In genomic region chr11:69965271-69966005, GRCm38 (mm10) we compare ENCODE assay signal across 9 mouse cellular contexts. TPM values are rescaled to one million over a fixed set of nuclear protein-coding genes. Genes with fewer than 3 reads are reported as not detected.
DNase-seq lines count a peak whose midpoint lies in the region; ATAC-seq and TF ChIP-seq lines count a peak whose summit lies in the region.
"Had no signal": no experiment of that assay in that cellular context is flagged by ENCODE, and none has a peak within 500 bp of the region (broad histone marks: within the 10 kb centered on the region; RNA-seq: fewer than 3 reads in every experiment).

No protein-coding gene starts in this region.

- peak overlapping the region; percentile 90 for H3K4me2 ChIP-seq in heart, embryonic 16.5 days (ENCODE audit: low read depth, low read length)
- H3K4me2 ChIP-seq in hindbrain, embryonic 16.5 days (ENCODE audit: low read length) = peak overlapping the region; percentile 11
- peak overlapping the region; percentile 56 for H3K4me2 ChIP-seq in liver, embryonic 14.5 days (ENCODE audit: low read depth)
- peak overlapping the region; percentile 49 for H3K4me2 ChIP-seq in neural tube, embryonic 15.5 days

- TF ChIP-seq CTCF in liver, embryonic 14.5 days (IDR thresholded peaks at IDR 0.05; ENCODE audit: low read depth) = no peak

- WGBS in heart, embryonic 16.5 days = 2% methylated on average over 49 of the region's 49 CpGs
- WGBS in hindbrain, embryonic 16.5 days = 3% methylated on average over 49 of the region's 49 CpGs
- 4% methylated on average over 49 of the region's 49 CpGs for WGBS in liver, embryonic 14.5 days (ENCODE audit: insufficient replicate concordance)
- WGBS in neural tube, embryonic 15.5 days = 1% methylated on average over 48 of the region's 49 CpGs

- no peak for DNase-seq in heart, postnatal 14 days
- DNase-seq in liver, embryonic 14.5 days (ENCODE audit: low read depth in 3 of 3, low spot score in 3 of 3) = no peak
- DNase-seq in right cerebral cortex, postnatal 36 days (ENCODE audit: low spot score in 2 of 2) = no peak
- DNase-seq in gastrocnemius, postnatal 25 days = no peak
- no peak for DNase-seq in Muller cell, postnatal 12 days (ENCODE audit: inconsistent ontology term)

- peaks cover 18% of the 10 kb centered on the region for H3K4me1 ChIP-seq in heart, embryonic 16.5 days (ENCODE audit: control insufficient read depth, insufficient read depth, low read length)
- peaks cover 8% of the 10 kb centered on the region for H3K4me1 ChIP-seq in hindbrain, embryonic 16.5 days (ENCODE audit: control insufficient read depth, insufficient read depth, low read depth, low read length)
- H3K4me1 ChIP-seq in liver, embryonic 14.5 days (replicated peaks; ENCODE audit: control insufficient read depth in 2 of 2, insufficient read depth in 2 of 2, low read length in 1 of 2) = peaks cover 6 to 8% of the 10 kb centered on the region in 2 experiments; a peak in 2 of 4 replicates
- peaks cover 18% of the 10 kb centered on the region for H3K4me1 ChIP-seq in neural tube, embryonic 15.5 days

- H3K4me3 ChIP-seq in heart, embryonic 16.5 days (ENCODE audit: low read length) = peak overlapping the region; percentile 54
- peak overlapping the region; percentile 25; the same call in 1 of the 2 replicates for H3K4me3 ChIP-seq in hindbrain, embryonic 16.5 days (ENCODE audit: low read length)
- H3K4me3 ChIP-seq in liver, embryonic 14.5 days (ENCODE audit: insufficient read depth in 1 of 2, low read depth in 2 of 2, low read length in 2 of 2) = peak overlapping the region in 1 of 2 experiments; percentile 35; a peak in 1 of 4 replicates
- H3K4me3 ChIP-seq in neural tube, embryonic 15.5 days (replicated peaks) = peak overlapping the region; percentile 17; the same call in 1 of the 2 replicates

- intact Hi-C loops in heart, postnatal 14 days (cut with DNase I) = no loop called here

- H3K36me3 ChIP-seq in heart, embryonic 16.5 days (ENCODE audit: control insufficient read depth, insufficient read depth) = peaks cover 20% of the 10 kb centered on the region
- peaks cover 15% of the 10 kb centered on the region for H3K36me3 ChIP-seq in hindbrain, embryonic 16.5 days (ENCODE audit: control insufficient read depth, insufficient read depth, low read length)
- no peaks in the 10 kb centered on the region; the same call in 1 of the 2 replicates for H3K36me3 ChIP-seq in liver, embryonic 14.5 days (replicated peaks; ENCODE audit: control insufficient read depth, insufficient read depth, low read depth)
- peaks cover 23% of the 10 kb centered on the region for H3K36me3 ChIP-seq in neural tube, embryonic 15.5 days

- peaks cover 49% of the 10 kb centered on the region for H3K27me3 ChIP-seq in heart, embryonic 16.5 days (ENCODE audit: control insufficient read depth, insufficient read depth, low read length)
- peaks cover 46% of the 10 kb centered on the region for H3K27me3 ChIP-seq in hindbrain, embryonic 16.5 days (replicated peaks; ENCODE audit: control insufficient read depth, insufficient read depth, low read length)
- H3K27me3 ChIP-seq in liver, embryonic 14.5 days (ENCODE audit: control insufficient read depth, insufficient read depth, low read length) = peaks cover 59% of the 10 kb centered on the region
- H3K27me3 ChIP-seq in neural tube, embryonic 15.5 days (replicated peaks) = peaks cover 83% of the 10 kb centered on the region

- no peak for ATAC-seq in heart, embryonic 16.5 days (replicated peaks; ENCODE audit: extremely low read depth, insufficient read depth, low FRiP score)
- ATAC-seq in hindbrain, embryonic 16.5 days = no peak
- no peak for ATAC-seq in liver, embryonic 14.5 days (ENCODE audit: insufficient read depth)
- ATAC-seq in neural tube, embryonic 15.5 days (ENCODE audit: low FRiP score) = no peak

- no peak for TF ChIP-seq EP300 in liver, embryonic 14.5 days (IDR thresholded peaks at IDR 0.05; ENCODE audit: low read depth)

- no peaks in the 10 kb centered on the region for H3K9me3 ChIP-seq in heart, embryonic 16.5 days (replicated peaks; ENCODE audit: control insufficient read depth, low read length)
- no peaks in the 10 kb centered on the region for H3K9me3 ChIP-seq in hindbrain, embryonic 16.5 days (ENCODE audit: control insufficient read depth, low read length)
- no peaks in the 10 kb centered on the region for H3K9me3 ChIP-seq in liver, embryonic 14.5 days (ENCODE audit: control insufficient read depth, low read length)
- no peaks in the 10 kb centered on the region for H3K9me3 ChIP-seq in neural tube, embryonic 15.5 days (replicated peaks)

- peak overlapping the region; percentile 43 for H3K9ac ChIP-seq in heart, embryonic 16.5 days (ENCODE audit: low read length)
- no peak overlapping the region for H3K9ac ChIP-seq in hindbrain, embryonic 16.5 days (ENCODE audit: low read depth, low read length)
- H3K9ac ChIP-seq in liver, embryonic 14.5 days (replicated peaks) = no peak overlapping the region
- no peak overlapping the region for H3K9ac ChIP-seq in neural tube, embryonic 15.5 days (replicated peaks)

- no peak overlapping the region; the same call in 1 of the 2 replicates for H3K27ac ChIP-seq in heart, embryonic 16.5 days (ENCODE audit: low read length)
- no peak overlapping the region for H3K27ac ChIP-seq in hindbrain, embryonic 16.5 days (ENCODE audit: low read depth, low read length)
- no peak overlapping the region for H3K27ac ChIP-seq in liver, embryonic 14.5 days
- no peak overlapping the region for H3K27ac ChIP-seq in neural tube, embryonic 15.5 days (replicated peaks)

RNA-seq across cellular contexts. Expression of gene Cldn7, which starts 0.9 kb away (rescaled TPM):
- 7.5 and 14.4 TPM in 2 replicates for polyA plus RNA-seq in heart, embryonic 16.5 days (2015; fragmentation: Nextera tagmentation; extraction: Ambion mirVana)
- under 1 TPM in 1 of 2 experiments, not detected in 1; 0.48 TPM for total RNA-seq in heart, postnatal 14 days (2021)
- polyA plus RNA-seq in hindbrain, embryonic 16.5 days (2015; fragmentation: Nextera tagmentation; extraction: Ambion mirVana) = 0.17 and 0.33 TPM in 2 replicates
- polyA plus RNA-seq in liver, embryonic 14.5 days (2012; rRNA removed) = 2.0 and 4.0 TPM in 2 replicates
- 2.2 TPM in 2 replicates for polyA plus RNA-seq in liver, embryonic 14.5 days (2014; fragmentation: Nextera tagmentation; extraction: Ambion mirVana)
- 0.33 and 64.8 TPM in 2 replicates for polyA plus RNA-seq in neural tube, embryonic 15.5 days (2015; fragmentation: Nextera tagmentation; extraction: Ambion mirVana)
- total RNA-seq in gastrocnemius, postnatal 25 days (2021) = under 1 TPM in 1 of 2 experiments, not detected in 1; 0.91 TPM
- total RNA-seq: G1E had no signal
- polyA plus RNA-seq: G1E had no signal

RNA-seq across cellular contexts. Expression of gene Ctdnep1, which starts 15.5 kb away (rescaled TPM):
- polyA plus RNA-seq in heart, embryonic 16.5 days (2015; fragmentation: Nextera tagmentation; extraction: Ambion mirVana) = 23.9 and 25.0 TPM in 2 replicates
- total RNA-seq in heart, postnatal 14 days (2021) = 100 to 1,000 TPM; 143 to 147 TPM
- polyA plus RNA-seq in hindbrain, embryonic 16.5 days (2015; fragmentation: Nextera tagmentation; extraction: Ambion mirVana) = 26.9 and 27.4 TPM in 2 replicates
- 23.6 and 32.3 TPM in 2 replicates for polyA plus RNA-seq in liver, embryonic 14.5 days (2012; rRNA removed)
- 9.7 and 10.7 TPM in 2 replicates for polyA plus RNA-seq in liver, embryonic 14.5 days (2014; fragmentation: Nextera tagmentation; extraction: Ambion mirVana)
- polyA plus RNA-seq in neural tube, embryonic 15.5 days (2015; fragmentation: Nextera tagmentation; extraction: Ambion mirVana) = 23.6 and 27.2 TPM in 2 replicates
- 100 to 1,000 TPM; 195 to 205 TPM for total RNA-seq in gastrocnemius, postnatal 25 days (2021)

RNA-seq across cellular contexts. Expression of gene Elp5, which starts 16.9 kb away (rescaled TPM):
- polyA plus RNA-seq in heart, embryonic 16.5 days (2015; fragmentation: Nextera tagmentation; extraction: Ambion mirVana) = 111 and 116 TPM in 2 replicates
- total RNA-seq in heart, postnatal 14 days (2021) = 10 to 100 TPM; 52.4 to 59.0 TPM
- polyA plus RNA-seq in hindbrain, embryonic 16.5 days (2015; fragmentation: Nextera tagmentation; extraction: Ambion mirVana) = 168 and 188 TPM in 2 replicates
- 44.0 and 46.1 TPM in 2 replicates for polyA plus RNA-seq in liver, embryonic 14.5 days (2012; rRNA removed)
- 70.2 and 74.0 TPM in 2 replicates for polyA plus RNA-seq in liver, embryonic 14.5 days (2014; fragmentation: Nextera tagmentation; extraction: Ambion mirVana)
- 159 and 167 TPM in 2 replicates for polyA plus RNA-seq in neural tube, embryonic 15.5 days (2015; fragmentation: Nextera tagmentation; extraction: Ambion mirVana)
- 10 to 100 TPM; 37.0 to 44.2 TPM for total RNA-seq in gastrocnemius, postnatal 25 days (2021)

RNA-seq across cellular contexts. Expression of gene Slc2a4, which starts 17.4 kb away (rescaled TPM):
- 56.1 and 58.4 TPM in 2 replicates for polyA plus RNA-seq in heart, embryonic 16.5 days (2015; fragmentation: Nextera tagmentation; extraction: Ambion mirVana)
- 100 to 1,000 TPM; 206 to 234 TPM for total RNA-seq in heart, postnatal 14 days (2021)
- 4.7 and 5.8 TPM in 2 replicates for polyA plus RNA-seq in hindbrain, embryonic 16.5 days (2015; fragmentation: Nextera tagmentation; extraction: Ambion mirVana)
- polyA plus RNA-seq in liver, embryonic 14.5 days (2012; rRNA removed) = 17.0 and 17.4 TPM in 2 replicates
- polyA plus RNA-seq in liver, embryonic 14.5 days (2014; fragmentation: Nextera tagmentation; extraction: Ambion mirVana) = 12.6 and 14.0 TPM in 2 replicates
- 4.4 and 8.5 TPM in 2 replicates for polyA plus RNA-seq in neural tube, embryonic 15.5 days (2015; fragmentation: Nextera tagmentation; extraction: Ambion mirVana)
- total RNA-seq in gastrocnemius, postnatal 25 days (2021) = 100 to 1,000 TPM; 306 to 340 TPM

RNA-seq across cellular contexts. Expression of gene Gabarap, which starts 25.5 kb away (rescaled TPM):
- 421 and 428 TPM in 2 replicates for polyA plus RNA-seq in heart, embryonic 16.5 days (2015; fragmentation: Nextera tagmentation; extraction: Ambion mirVana)
- total RNA-seq in heart, postnatal 14 days (2021) = 100 to 1,000 TPM; 249 to 257 TPM
- 576 and 581 TPM in 2 replicates for polyA plus RNA-seq in hindbrain, embryonic 16.5 days (2015; fragmentation: Nextera tagmentation; extraction: Ambion mirVana)
- 134 and 140 TPM in 2 replicates for polyA plus RNA-seq in liver, embryonic 14.5 days (2012; rRNA removed)
- polyA plus RNA-seq in liver, embryonic 14.5 days (2014; fragmentation: Nextera tagmentation; extraction: Ambion mirVana) = 296 and 300 TPM in 2 replicates
- 549 and 565 TPM in 2 replicates for polyA plus RNA-seq in neural tube, embryonic 15.5 days (2015; fragmentation: Nextera tagmentation; extraction: Ambion mirVana)
- 100 to 1,000 TPM; 148 to 170 TPM for total RNA-seq in gastrocnemius, postnatal 25 days (2021)

Comparison
In these comparisons a context has a peak if more than half of its experiments do, and no peak if none do; other contexts are left out.
1. H3K4me2 ChIP-seq: peak in every context shown above with its lines; median percentile 90 in heart, embryonic 16.5 days; 56 in liver, embryonic 14.5 days; 49 in neural tube, embryonic 15.5 days; 11 in hindbrain, embryonic 16.5 days.